Mouse (Mus musculus) megakaryocyte, embryonic 14.5 days (primary cell): ENCODE measurements around the gene Crlf1.

Experiments used
- FLI1 ChIP-seq: IDR thresholded peaks from 2 replicates; pipeline ENCODE4 v1.6.1; 2012; ENCODE audit warnings: low read length, inconsistent platforms, mixed read lengths
- GATA1 ChIP-seq: IDR thresholded peaks from 3 replicates; pipeline ENCODE4 v1.6.1; 2012; ENCODE audit warnings: mixed read lengths, low read length, inconsistent platforms, borderline replicate concordance

- TF ChIP-seq GATA1 (no peak), FLI1 (no peak)
Observed at GRCm38 (mm10) chr8:70507027-70507393, 14.1 kb downstream of the Crlf1 start.
